Mouse (Mus musculus) spleen, adult 2 months (tissue): ENCODE data around the gene Zp3. TPM values are rescaled to one million over a fixed set of nuclear protein-coding genes. Genes with fewer than 3 reads are reported as not detected.

Experiments
- DNase-seq, 2 experiments: peaks; one replicate each; pipeline versions ENCODE4 v3.0.0 to v3.0.0-alpha.2; 2012 to 2021; ENCODE audit warnings: low spot score in 2 of 2, low read depth in 1 of 2
- H3K27ac ChIP-seq: fragments of 200-500 bp; 2 replicates; pipeline ENCODE4 v1.5.1; 2012; ENCODE audit warnings: low read length, inconsistent platforms; ENCODE audit not compliant: insufficient read depth
- H3K27me3 ChIP-seq: fragments of 200-500 bp; 2 replicates; pipeline ENCODE4 v1.6.1; 2012; ENCODE audit warnings: mild to moderate bottlenecking, moderate library complexity, low read length, inconsistent platforms; ENCODE audit not compliant: control insufficient read depth, insufficient read depth
- H3K36me3 ChIP-seq: fragments of 200-500 bp; 2 replicates; pipeline ENCODE4 v1.6.1; 2012; ENCODE audit warnings: mild to moderate bottlenecking, low read length, inconsistent platforms; ENCODE audit not compliant: control insufficient read depth, insufficient read depth
- H3K4me1 ChIP-seq: fragments of 200-500 bp; 2 replicates; pipeline ENCODE4 v1.6.1; 2011; ENCODE audit warnings: inconsistent platforms; ENCODE audit not compliant: control insufficient read depth, insufficient read depth, insufficient read length
- H3K4me3 ChIP-seq: fragments of 200-500 bp; 2 replicates; pipeline ENCODE4 v1.5.1; 2011; ENCODE audit warnings: mild to moderate bottlenecking, inconsistent platforms; ENCODE audit not compliant: insufficient read depth, insufficient read length; ENCODE audit errors: extremely low read depth
- CTCF ChIP-seq: fragments of 200-500 bp; IDR thresholded peaks from 2 replicates; pipeline ENCODE4 v1.5.1; 2011; ENCODE audit warnings: mild to moderate bottlenecking, inconsistent platforms; ENCODE audit not compliant: insufficient read depth, insufficient read length, insufficient replicate concordance; ENCODE audit errors: extremely low read depth
- POLR2A ChIP-seq: fragments of 200-500 bp; IDR thresholded peaks from 2 replicates; pipeline ENCODE4 v1.6.1; 2011; ENCODE audit warnings: low read depth, low read length, inconsistent platforms
- WGBS: fragments of 180-500 bp; shearing (Covaris S2); methylation state at CpG from one replicate; pipeline ENCODE4 v1.1.7; 2018; 5-methylcytosine and 5-hydroxymethylcytosine counted together
- polyA plus RNA-seq: library from polyadenylated mRNA; depleted of rRNA; stranded (reverse); fragments of >200 nt; gene quantifications from 2 replicates; pipeline ENCODE4 v1.2.3, GENCODE M21; 2012

Zp3 gene
- polyA plus RNA-seq, 1 experiment = not detected

GRCm38 (mm10) chr5:135935641-135936190, 44.2 kb upstream of the Zp3 start:
- H3K4me3 ChIP-seq = no peak overlapping the region
- 79% methylated on average over 6 of the region's 6 CpGs for WGBS
- TF ChIP-seq CTCF (no peak), POLR2A (no peak)
- H3K36me3 ChIP-seq = peaks cover 4% of the 10 kb centered on the region; the same call in 1 of the 2 replicates
- H3K4me1 ChIP-seq = peaks cover 8% of the 10 kb centered on the region; the same call in 1 of the 2 replicates
- H3K27ac ChIP-seq = no peak overlapping the region
- H3K27me3 ChIP-seq = no peaks in the 10 kb centered on the region
- no peak for DNase-seq

- TF ChIP-seq CTCF (no peak), POLR2A (no peak)
- 82% methylated on average over 5 of the region's 5 CpGs for WGBS
- H3K36me3 ChIP-seq = no peaks in the 10 kb centered on the region
- no peak overlapping the region for H3K4me3 ChIP-seq
- no peaks in the 10 kb centered on the region for H3K4me1 ChIP-seq
- H3K27me3 ChIP-seq = no peaks in the 10 kb centered on the region
- no peak for DNase-seq
- H3K27ac ChIP-seq = no peak overlapping the region
Measured at GRCm38 (mm10) chr5:135940587-135940986, 39.3 kb upstream of the Zp3 start.

GRCm38 (mm10) chr5:135942710-135943109, 37.2 kb upstream of the Zp3 start:
- no peak overlapping the region for H3K27ac ChIP-seq
- no peak for DNase-seq
- WGBS = 69% methylated on average over 6 of the region's 6 CpGs
- no peak overlapping the region for H3K4me3 ChIP-seq
- no peaks in the 10 kb centered on the region for H3K36me3 ChIP-seq
- TF ChIP-seq CTCF (no peak), POLR2A (no peak)
- no peaks in the 10 kb centered on the region for H3K4me1 ChIP-seq
- H3K27me3 ChIP-seq = no peaks in the 10 kb centered on the region

- Histone ChIP-seq H3K4me3 (no peak overlapping the region), H3K4me1 (no peaks in the 10 kb centered on the region), H3K27me3 (no peaks in the 10 kb centered on the region), H3K36me3 (no peaks in the 10 kb centered on the region), H3K27ac (no peak overlapping the region)
- WGBS = 80% methylated on average over 10 of the region's 10 CpGs
- DNase-seq = no peak
- TF ChIP-seq CTCF (no peak), POLR2A (no peak)
Measured at GRCm38 (mm10) chr5:135945916-135946408, 33.9 kb upstream of the Zp3 start.

GRCm38 (mm10) chr5:135946621-135947020, 33.3 kb upstream of the Zp3 start:
- Histone ChIP-seq H3K36me3 (no peaks in the 10 kb centered on the region), H3K27ac (no peak overlapping the region), H3K27me3 (no peaks in the 10 kb centered on the region), H3K4me1 (no peaks in the 10 kb centered on the region), H3K4me3 (no peak overlapping the region)
- WGBS = 86% methylated on average over 5 of the region's 5 CpGs
- TF ChIP-seq CTCF (no peak), POLR2A (no peak)
- no peak for DNase-seq

- H3K4me3 ChIP-seq = no peak overlapping the region
- TF ChIP-seq CTCF (no peak), POLR2A (no peak)
- H3K36me3 ChIP-seq = no peaks in the 10 kb centered on the region
- H3K27ac ChIP-seq = no peak overlapping the region
- H3K27me3 ChIP-seq = no peaks in the 10 kb centered on the region
- WGBS = 69% methylated on average over 11 of the region's 11 CpGs
- DNase-seq = no peak
- no peaks in the 10 kb centered on the region for H3K4me1 ChIP-seq
Measured at GRCm38 (mm10) chr5:135950710-135951412, 29.0 kb upstream of the Zp3 start.

- H3K4me3 ChIP-seq = no peak overlapping the region
- 84% methylated on average over 2 of the region's 2 CpGs for WGBS
- no peaks in the 10 kb centered on the region for H3K4me1 ChIP-seq
- H3K27ac ChIP-seq = no peak overlapping the region
- no peaks in the 10 kb centered on the region for H3K27me3 ChIP-seq
- TF ChIP-seq CTCF (no peak), POLR2A (no peak)
- H3K36me3 ChIP-seq = no peaks in the 10 kb centered on the region
- DNase-seq = no peak
Measured at GRCm38 (mm10) chr5:135951660-135952059, 28.2 kb upstream of the Zp3 start.
